In the genomic region with DNA sequence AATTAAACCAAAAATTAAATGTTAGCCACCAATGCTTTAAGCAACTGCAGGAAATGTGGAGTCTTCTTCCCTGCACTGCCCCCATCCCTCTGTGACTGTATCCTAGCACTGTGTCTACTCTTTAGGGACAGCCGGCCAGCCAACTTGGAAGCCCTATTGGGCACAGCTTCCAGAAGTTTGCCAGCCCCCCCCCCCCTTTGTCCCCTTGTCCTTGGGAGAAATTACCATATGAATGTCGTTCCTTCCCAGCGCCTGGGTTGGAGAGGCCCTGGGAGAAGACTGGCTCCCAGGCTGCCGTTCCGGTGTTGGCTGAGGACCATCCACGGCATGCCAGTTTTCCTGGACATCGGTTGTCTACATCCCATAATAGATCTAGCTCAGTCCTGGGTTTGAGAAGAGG, we compare ENCODE assay signal across 8 mouse cellular contexts.
DNase-seq lines count a peak whose midpoint lies in the region; ATAC-seq and TF ChIP-seq lines count a peak whose summit lies in the region.

No protein-coding gene starts in this region.

- no peaks in the 10 kb centered on the region for H3K27me3 ChIP-seq in hindbrain, embryonic 10.5 days (ENCODE audit: insufficient read depth, poor library complexity, severe bottlenecking)
- no peaks in the 10 kb centered on the region for H3K27me3 ChIP-seq in midbrain, embryonic 16.5 days (ENCODE audit: control insufficient read depth, insufficient read depth, low read depth, low read length)

- H3K4me1 ChIP-seq in hindbrain, embryonic 10.5 days (replicated peaks) = peaks cover 88% of the 10 kb centered on the region
- peaks cover 38% of the 10 kb centered on the region for H3K4me1 ChIP-seq in midbrain, embryonic 16.5 days (ENCODE audit: control insufficient read depth, insufficient read depth, low read length)

- 26% methylated on average over 7 of the region's 7 CpGs for WGBS in hindbrain, embryonic 10.5 days
- 14% methylated on average over 7 of the region's 7 CpGs for WGBS in midbrain, embryonic 16.5 days

- peaks cover 28% of the 10 kb centered on the region for H3K36me3 ChIP-seq in hindbrain, embryonic 10.5 days
- no peaks in the 10 kb centered on the region for H3K36me3 ChIP-seq in midbrain, embryonic 16.5 days (ENCODE audit: control insufficient read depth, insufficient read depth, low read length)

- H3K27ac ChIP-seq in hindbrain, embryonic 10.5 days = peak overlapping the region; percentile 80
- peak overlapping the region; percentile 74 for H3K27ac ChIP-seq in midbrain, embryonic 16.5 days (ENCODE audit: low read length)
- H3K27ac ChIP-seq in left cerebral cortex, adult 2 months = no peak overlapping the region

- H3K4me2 ChIP-seq in midbrain, embryonic 16.5 days (ENCODE audit: low read length) = no peak overlapping the region

- TF ChIP-seq CTCF in left cerebral cortex, adult 2 months (IDR thresholded peaks at IDR 0.05) = no peak

- intact Hi-C loops in left cerebral cortex, adult 2 months (cut with DNase I) = no loop called here

- peak; percentile 21 to 67 for DNase-seq in kidney, postnatal 25 days
- no peak for DNase-seq in kidney, adult 18-20 months
- peak; percentile 52 for DNase-seq in brain, embryonic 18.5 days (ENCODE audit: low read depth, low spot score)
- peak; percentile 55 for DNase-seq in hindbrain, embryonic 10.5 days (ENCODE audit: low spot score)
- no peak for DNase-seq in lung, postnatal 10 days
- DNase-seq in left cerebral cortex, adult 2 months (ENCODE audit: extremely low spot score in 1 of 2, low spot score in 2 of 2) = no peak
- no peak for DNase-seq in right cerebral cortex, adult 18-20 months

- H3K4me3 ChIP-seq in hindbrain, embryonic 10.5 days = peak overlapping the region; percentile 12; the same call in 1 of the 2 replicates
- H3K4me3 ChIP-seq in midbrain, embryonic 16.5 days (ENCODE audit: low read depth, low read length) = no peak overlapping the region
- no peak overlapping the region for H3K4me3 ChIP-seq in left cerebral cortex, adult 2 months

- no peaks in the 10 kb centered on the region for H3K9me3 ChIP-seq in hindbrain, embryonic 10.5 days
- no peaks in the 10 kb centered on the region for H3K9me3 ChIP-seq in midbrain, embryonic 16.5 days (replicated peaks; ENCODE audit: control insufficient read depth, low read length, poor library complexity, severe bottlenecking)

- ATAC-seq in midbrain, embryonic 16.5 days = peak; percentile 57; the same call in 1 of the 2 replicates

- H3K9ac ChIP-seq in midbrain, embryonic 16.5 days (ENCODE audit: low read depth, low read length) = no peak overlapping the region

Comparison
In these comparisons a context has a peak if more than half of its experiments do, and no peak if none do; other contexts are left out.
1. DNase-seq: peak in kidney, postnatal 25 days (2 of 2), brain, embryonic 18.5 days (single experiment) and hindbrain, embryonic 10.5 days (single experiment); none in kidney, adult 18-20 months (single experiment), lung, postnatal 10 days (single experiment), left cerebral cortex, adult 2 months (0 of 2) and right cerebral cortex, adult 18-20 months (single experiment).